Mouse (Mus musculus): ENCODE data around the gene Ppp2r5c.

Gene Ppp2r5c

GRCm38 (mm10) chr12:110563383-110563782, 116.5 kb downstream of the Ppp2r5c start:
- no peak for DNase-seq

- DNase-seq = no peak
Observed at GRCm38 (mm10) chr12:110564848-110565247, 117.9 kb downstream of the Ppp2r5c start.

- no peak for DNase-seq
Observed at GRCm38 (mm10) chr12:110566366-110566765, 119.4 kb downstream of the Ppp2r5c start.

- no peak for DNase-seq
Observed at GRCm38 (mm10) chr12:110571050-110571449, 124.1 kb downstream of the Ppp2r5c start.

- DNase-seq = no peak
Observed at GRCm38 (mm10) chr12:110572351-110572750, 125.4 kb downstream of the Ppp2r5c start.

GRCm38 (mm10) chr12:110573635-110574034, 126.7 kb downstream of the Ppp2r5c start:
- no peak for DNase-seq

- DNase-seq = no peak
Observed at GRCm38 (mm10) chr12:110575926-110576325, 129.0 kb downstream of the Ppp2r5c start.

GRCm38 (mm10) chr12:110578333-110578732, 131.4 kb downstream of the Ppp2r5c start:
- DNase-seq = no peak

- no peak for DNase-seq
Observed at GRCm38 (mm10) chr12:110588622-110589021, 141.7 kb downstream of the Ppp2r5c start.

- no peak for DNase-seq
Observed at GRCm38 (mm10) chr12:110590804-110591259, 143.9 kb downstream of the Ppp2r5c start.

- DNase-seq = peak; percentile 99
Observed at GRCm38 (mm10) chr12:110591260-110591883, 144.5 kb downstream of the Ppp2r5c start.

- DNase-seq = peak; percentile 70
Observed at GRCm38 (mm10) chr12:110598527-110598926, 151.6 kb downstream of the Ppp2r5c start.

GRCm38 (mm10) chr12:110599791-110600190, 152.9 kb downstream of the Ppp2r5c start:
- DNase-seq = peak; percentile 53

- peak; percentile 50 for DNase-seq
Observed at GRCm38 (mm10) chr12:110600225-110600991, 153.5 kb downstream of the Ppp2r5c start.

- peak; percentile 93 for DNase-seq
Observed at GRCm38 (mm10) chr12:110601241-110602218, 154.6 kb downstream of the Ppp2r5c start, which contains the start of gene Dync1h1. TSS of gene Dync1h1 (plus strand) at chr12:110601452.

- no peak for DNase-seq
Observed at GRCm38 (mm10) chr12:110606161-110606560, 159.2 kb downstream of the Ppp2r5c start.

GRCm38 (mm10) chr12:110606676-110607075, 159.8 kb downstream of the Ppp2r5c start:
- DNase-seq = no peak

- DNase-seq = peak; percentile 76
Observed at GRCm38 (mm10) chr12:110608460-110609152, 161.7 kb downstream of the Ppp2r5c start.

- DNase-seq = no peak
Observed at GRCm38 (mm10) chr12:110609153-110609497, 162.2 kb downstream of the Ppp2r5c start.

GRCm38 (mm10) chr12:110610713-110611112, 163.8 kb downstream of the Ppp2r5c start:
- no peak for DNase-seq

GRCm38 (mm10) chr12:110630056-110630455, 183.1 kb downstream of the Ppp2r5c start:
- no peak for DNase-seq
